Comparison of ENCODE assay signal across 18 mouse cellular contexts in the genomic region with DNA sequence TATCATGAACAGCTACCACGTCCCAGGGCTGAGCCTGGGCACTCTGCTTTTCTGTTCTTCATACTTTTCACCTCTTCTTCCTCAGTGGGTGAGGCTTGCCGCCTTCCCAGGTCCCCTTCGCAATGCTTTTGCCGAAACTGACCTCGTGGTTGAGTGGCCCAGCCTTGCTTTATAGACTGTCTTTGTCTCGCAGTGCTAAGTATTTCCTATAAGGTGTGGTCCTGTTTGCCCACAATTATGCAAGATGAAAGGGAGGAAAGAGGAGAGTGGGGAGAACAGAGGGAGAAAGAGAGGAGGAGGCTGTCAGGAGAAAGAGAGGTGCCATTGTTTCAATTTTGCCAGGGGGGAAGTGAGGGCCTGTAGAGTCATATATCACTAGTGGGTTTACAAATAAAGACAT.
"Had no signal": no experiment of that assay in that cellular context is flagged by ENCODE, and none has a peak within 500 bp of the region (broad histone marks: within the 10 kb centered on the region; RNA-seq: fewer than 3 reads in every experiment).

No protein-coding gene starts in this region.

- H3K4me3 ChIP-seq: layer of hippocampus, adult 2 months; left cerebral cortex, adult 2 months; liver, embryonic 13.5 days; midbrain, embryonic 15.5 days; myocyte; neural tube, embryonic 13.5 days had no signal

- H3K4me1 ChIP-seq: liver, embryonic 13.5 days; midbrain, embryonic 15.5 days; neural tube, embryonic 13.5 days had no signal

- H3K36me3 ChIP-seq: liver, embryonic 13.5 days; midbrain, embryonic 15.5 days; neural tube, embryonic 13.5 days had no signal

- ATAC-seq: inflammation-experienced regulatory T-cells, adult 6 months; lung, postnatal 0 days; midbrain, embryonic 15.5 days had no signal

- H3K9ac ChIP-seq: liver, embryonic 13.5 days; midbrain, embryonic 15.5 days; neural tube, embryonic 13.5 days had no signal

- H3K4me2 ChIP-seq: liver, embryonic 13.5 days; midbrain, embryonic 11.5 days; midbrain, embryonic 15.5 days; neural tube, embryonic 13.5 days had no signal

- H3K9me3 ChIP-seq: liver, embryonic 13.5 days; midbrain, embryonic 15.5 days; neural tube, embryonic 13.5 days had no signal

- DNase-seq: kidney, adult 2 months; kidney, postnatal 25 days; layer of hippocampus, adult 9-11 months; liver, embryonic 13.5 days; lung, postnatal 4 days; retina, postnatal 1 day; right cerebral cortex, postnatal 25 days; thymus, adult 18-20 months; thymus, postnatal 36 days had no signal

- H3K27me3 ChIP-seq: liver, embryonic 13.5 days; midbrain, embryonic 15.5 days; neural tube, embryonic 13.5 days had no signal

- H3K27ac ChIP-seq: kidney, postnatal 0 days; layer of hippocampus, adult 2 months; left cerebral cortex, adult 2 months; liver, embryonic 13.5 days; midbrain, embryonic 15.5 days; neural tube, embryonic 13.5 days had no signal
